Mouse (Mus musculus): Measurements from ENCODE around the gene Isy1. TPM values are rescaled to one million over a fixed set of nuclear protein-coding genes. Genes with fewer than 3 reads are reported as not detected.
A peak's percentile ranks its signal among the peaks of the same experiment; 100 is the strongest.

Gene Isy1
- polyA plus RNA-seq, 1 experiment from 2014 or later: 21.1 TPM

GRCm38 (mm10) chr6:87835695-87836094 lies 2.9 kb downstream of the Isy1 start, which contains the start of gene Gm45140:
Gm45140 (minus strand) TSS chr6:87835795.
- DNase-seq (ENCODE audit: low spot score) (no peak), ATAC-seq (ENCODE audit: low FRiP score) (no peak)
- Histone ChIP-seq H3K9me3 (ENCODE audit: control insufficient read depth, low read length) (no peaks in the 10 kb centered on the region), H3K27me3 (ENCODE audit: control insufficient read depth, insufficient read depth, low read length) (no peaks in the 10 kb centered on the region), H3K4me1 (replicated peaks; ENCODE audit: control insufficient read depth, insufficient read depth, low read length) (peaks cover 16% of the 10 kb centered on the region), H3K4me2 (replicated peaks) (no peak within 1 kb of the TSS), H3K9ac (no peak within 1 kb of the TSS), H3K36me3 (replicated peaks; ENCODE audit: control insufficient read depth, insufficient read depth) (peaks cover 51% of the 10 kb centered on the region), H3K27ac (no peak within 1 kb of the TSS), H3K4me3 (replicated peaks; ENCODE audit: low read length) (no peak within 1 kb of the TSS)
- 95% methylated on average over 7 of the region's 7 CpGs for WGBS

GRCm38 (mm10) chr6:87820366-87820765 lies 18.2 kb downstream of the Isy1 start:
- WGBS: 99% methylated on average over 2 of the region's 2 CpGs
- H3K4me2 ChIP-seq (replicated peaks): no peak overlapping the region
- no peaks in the 10 kb centered on the region for H3K27me3 ChIP-seq (ENCODE audit: control insufficient read depth, insufficient read depth, low read length)
- H3K9ac ChIP-seq: no peak overlapping the region
- ATAC-seq (ENCODE audit: low FRiP score) (no peak), DNase-seq (ENCODE audit: low spot score) (no peak)
- H3K4me3 ChIP-seq (replicated peaks; ENCODE audit: low read length): no peak overlapping the region
- H3K27ac ChIP-seq: no peak overlapping the region
- H3K9me3 ChIP-seq (ENCODE audit: control insufficient read depth, low read length): no peaks in the 10 kb centered on the region
- no peaks in the 10 kb centered on the region for H3K4me1 ChIP-seq (replicated peaks; ENCODE audit: control insufficient read depth, insufficient read depth, low read length)
- peaks cover 100% of the 10 kb centered on the region for H3K36me3 ChIP-seq (replicated peaks; ENCODE audit: control insufficient read depth, insufficient read depth)

GRCm38 (mm10) chr6:87814486-87814885 lies 24.1 kb downstream of the Isy1 start:
- Histone ChIP-seq H3K4me3 (replicated peaks; ENCODE audit: low read length) (no peak overlapping the region), H3K36me3 (replicated peaks; ENCODE audit: control insufficient read depth, insufficient read depth) (peaks cover 60% of the 10 kb centered on the region), H3K9me3 (ENCODE audit: control insufficient read depth, low read length) (no peaks in the 10 kb centered on the region), H3K9ac (no peak overlapping the region), H3K4me1 (replicated peaks; ENCODE audit: control insufficient read depth, insufficient read depth, low read length) (peaks cover 12% of the 10 kb centered on the region), H3K27me3 (ENCODE audit: control insufficient read depth, insufficient read depth, low read length) (no peaks in the 10 kb centered on the region), H3K27ac (no peak overlapping the region), H3K4me2 (replicated peaks) (no peak overlapping the region)
- DNase-seq (ENCODE audit: low spot score): no peak
- WGBS: 94% methylated on average over 5 of the region's 5 CpGs
- ATAC-seq (ENCODE audit: low FRiP score): no peak

- peak overlapping the region; percentile 74 for H3K9ac ChIP-seq
- ATAC-seq (ENCODE audit: low FRiP score): no peak
- no peak for DNase-seq (ENCODE audit: low spot score)
- H3K36me3 ChIP-seq (replicated peaks; ENCODE audit: control insufficient read depth, insufficient read depth): peaks cover 41% of the 10 kb centered on the region
- H3K4me3 ChIP-seq (replicated peaks; ENCODE audit: low read length): peak overlapping the region; percentile 57; the same call in 1 of the 2 replicates
- peak overlapping the region; percentile 74 for H3K4me2 ChIP-seq (replicated peaks)
- WGBS: 97% methylated on average over 1 of the region's 1 CpGs
- H3K27ac ChIP-seq: no peak overlapping the region
- H3K27me3 ChIP-seq (ENCODE audit: control insufficient read depth, insufficient read depth, low read length): no peaks in the 10 kb centered on the region
- H3K4me1 ChIP-seq (replicated peaks; ENCODE audit: control insufficient read depth, insufficient read depth, low read length): peaks cover 12% of the 10 kb centered on the region
- no peaks in the 10 kb centered on the region for H3K9me3 ChIP-seq (ENCODE audit: control insufficient read depth, low read length)
Observed at GRCm38 (mm10) chr6:87812656-87813055, 25.9 kb downstream of the Isy1 start.

- Histone ChIP-seq H3K9ac (peak within 1 kb of the TSS; percentile 74), H3K4me1 (replicated peaks; ENCODE audit: control insufficient read depth, insufficient read depth, low read length) (peaks cover 12% of the 10 kb centered on the region), H3K27me3 (ENCODE audit: control insufficient read depth, insufficient read depth, low read length) (no peaks in the 10 kb centered on the region), H3K4me2 (replicated peaks) (peak within 1 kb of the TSS; percentile 74), H3K36me3 (replicated peaks; ENCODE audit: control insufficient read depth, insufficient read depth) (peaks cover 33% of the 10 kb centered on the region), H3K9me3 (ENCODE audit: control insufficient read depth, low read length) (no peaks in the 10 kb centered on the region), H3K27ac (peak within 1 kb of the TSS; percentile 40; the same call in 1 of the 2 replicates), H3K4me3 (replicated peaks; ENCODE audit: low read length) (peak within 1 kb of the TSS; percentile 57)
- ATAC-seq (ENCODE audit: low FRiP score) (peak; percentile 96), DNase-seq (ENCODE audit: low spot score) (peak; percentile 82)
- WGBS: 0% methylated on average over 53 of the region's 56 CpGs
Observed at GRCm38 (mm10) chr6:87811675-87812338, 26.8 kb downstream of the Isy1 start, which contains the start of gene Rab43. Rab43 (minus strand) TSS chr6:87812164.

- H3K4me2 ChIP-seq (replicated peaks): peak overlapping the region; percentile 74
- no peaks in the 10 kb centered on the region for H3K9me3 ChIP-seq (ENCODE audit: control insufficient read depth, low read length)
- peaks cover 12% of the 10 kb centered on the region for H3K4me1 ChIP-seq (replicated peaks; ENCODE audit: control insufficient read depth, insufficient read depth, low read length)
- no peaks in the 10 kb centered on the region for H3K27me3 ChIP-seq (ENCODE audit: control insufficient read depth, insufficient read depth, low read length)
- peaks cover 25% of the 10 kb centered on the region for H3K36me3 ChIP-seq (replicated peaks; ENCODE audit: control insufficient read depth, insufficient read depth)
- peak overlapping the region; percentile 74 for H3K9ac ChIP-seq
- DNase-seq (ENCODE audit: low spot score) (peak; percentile 50), ATAC-seq (ENCODE audit: low FRiP score) (peak; percentile 27)
- WGBS: 1% methylated on average over 77 of the region's 77 CpGs
- H3K4me3 ChIP-seq (replicated peaks; ENCODE audit: low read length): peak overlapping the region; percentile 57
- H3K27ac ChIP-seq: peak overlapping the region; percentile 40; the same call in 1 of the 2 replicates
Observed at GRCm38 (mm10) chr6:87810713-87811669, 27.6 kb downstream of the Isy1 start.

DNA sequence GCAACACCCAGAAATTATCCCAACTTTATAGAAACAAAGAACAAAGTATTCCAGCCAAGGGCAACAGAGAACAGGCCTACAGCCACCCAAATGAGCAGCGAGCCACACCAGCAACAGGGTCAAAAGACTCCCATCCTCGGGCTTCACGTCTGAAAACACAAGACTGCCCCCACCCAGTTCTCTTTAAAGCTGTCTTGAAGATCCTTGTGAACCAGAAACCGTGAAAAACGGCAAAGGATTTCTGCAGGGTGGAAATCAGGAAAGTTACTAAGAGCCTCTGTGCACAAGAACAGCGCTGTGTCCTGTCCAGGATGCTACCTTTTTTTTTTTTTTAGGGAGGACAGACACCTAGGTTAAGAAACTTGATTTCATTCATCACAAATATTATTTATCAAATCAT lies 28.3 kb downstream of the Isy1 start:
- Histone ChIP-seq H3K9me3 (ENCODE audit: control insufficient read depth, low read length) (no peaks in the 10 kb centered on the region), H3K27ac (no peak overlapping the region), H3K4me1 (replicated peaks; ENCODE audit: control insufficient read depth, insufficient read depth, low read length) (peaks cover 12% of the 10 kb centered on the region), H3K4me3 (replicated peaks; ENCODE audit: low read length) (peak overlapping the region; percentile 57), H3K9ac (0 out of 2 replicates have a peak overlapping the region, but pooled peaks have one; percentile 74), H3K4me2 (replicated peaks) (peak overlapping the region; percentile 74), H3K36me3 (replicated peaks; ENCODE audit: control insufficient read depth, insufficient read depth) (peaks cover 20% of the 10 kb centered on the region), H3K27me3 (ENCODE audit: control insufficient read depth, insufficient read depth, low read length) (no peaks in the 10 kb centered on the region)
- DNase-seq (ENCODE audit: low spot score) (no peak), ATAC-seq (ENCODE audit: low FRiP score) (no peak)
- WGBS: 46% methylated on average over 6 of the region's 6 CpGs

DNA sequence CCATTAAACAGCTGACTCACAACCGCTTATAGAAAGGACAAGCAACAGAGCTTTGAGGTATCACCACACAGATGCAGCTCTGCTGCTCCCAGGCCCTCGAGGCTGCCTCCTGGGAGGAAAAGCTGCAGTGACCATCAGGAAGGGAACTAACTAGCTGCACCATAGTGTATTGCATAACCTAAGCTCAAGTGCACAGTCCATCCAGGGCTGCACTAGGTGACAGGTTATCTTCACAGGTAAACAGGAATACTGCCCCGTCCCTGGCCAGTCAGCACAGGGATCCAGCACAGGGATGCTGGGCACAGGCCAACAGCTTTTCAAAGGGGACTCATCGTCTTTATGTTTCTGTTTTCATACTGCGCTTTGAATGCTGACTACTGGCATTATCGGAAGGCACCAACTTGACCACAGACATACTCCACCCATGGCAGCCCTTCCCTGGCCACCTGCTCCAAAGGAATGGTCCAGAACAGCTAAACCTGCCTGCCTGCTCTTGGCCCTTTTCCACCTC lies 28.9 kb downstream of the Isy1 start:
- Histone ChIP-seq H3K27me3 (ENCODE audit: control insufficient read depth, insufficient read depth, low read length) (no peaks in the 10 kb centered on the region), H3K9me3 (ENCODE audit: control insufficient read depth, low read length) (no peaks in the 10 kb centered on the region), H3K4me2 (replicated peaks) (peak overlapping the region; percentile 74), H3K27ac (no peak overlapping the region), H3K9ac (0 out of 2 replicates have a peak overlapping the region, but pooled peaks have one; percentile 3), H3K4me3 (replicated peaks; ENCODE audit: low read length) (no peak overlapping the region), H3K4me1 (replicated peaks; ENCODE audit: control insufficient read depth, insufficient read depth, low read length) (peaks cover 12% of the 10 kb centered on the region), H3K36me3 (replicated peaks; ENCODE audit: control insufficient read depth, insufficient read depth) (peaks cover 17% of the 10 kb centered on the region; the same call in 1 of the 2 replicates)
- WGBS: 92% methylated on average over 6 of the region's 6 CpGs
- DNase-seq (ENCODE audit: low spot score): no peak
- ATAC-seq (ENCODE audit: low FRiP score): no peak

- no peak overlapping the region for H3K4me3 ChIP-seq (replicated peaks; ENCODE audit: low read length)
- peaks cover 12% of the 10 kb centered on the region for H3K4me1 ChIP-seq (replicated peaks; ENCODE audit: control insufficient read depth, insufficient read depth, low read length)
- no peaks in the 10 kb centered on the region for H3K9me3 ChIP-seq (ENCODE audit: control insufficient read depth, low read length)
- no peak overlapping the region for H3K27ac ChIP-seq
- no peak overlapping the region for H3K4me2 ChIP-seq (replicated peaks)
- WGBS: 90% methylated on average over 2 of the region's 2 CpGs
- H3K36me3 ChIP-seq (replicated peaks; ENCODE audit: control insufficient read depth, insufficient read depth): peaks cover 13% of the 10 kb centered on the region; the same call in 1 of the 2 replicates
- DNase-seq (ENCODE audit: low spot score) (no peak), ATAC-seq (ENCODE audit: low FRiP score) (no peak)
- no peaks in the 10 kb centered on the region for H3K27me3 ChIP-seq (ENCODE audit: control insufficient read depth, insufficient read depth, low read length)
- H3K9ac ChIP-seq: 0 out of 2 replicates have a peak overlapping the region, but pooled peaks have one; percentile 3
Observed at GRCm38 (mm10) chr6:87809144-87809543, 29.5 kb downstream of the Isy1 start.

Measured in hindbrain, embryonic 14.5 days (tissue).